Mouse (Mus musculus) embryo, embryonic 11 days (tissue): ENCODE data around the gene Ptrh1.
A peak's percentile ranks its signal among the peaks of the same experiment; 100 is the strongest.

Experiments
- DNase-seq: peaks from one replicate; pipeline ENCODE4 v3.0.0-alpha.2; 2015

Ptrh1 gene

DNA sequence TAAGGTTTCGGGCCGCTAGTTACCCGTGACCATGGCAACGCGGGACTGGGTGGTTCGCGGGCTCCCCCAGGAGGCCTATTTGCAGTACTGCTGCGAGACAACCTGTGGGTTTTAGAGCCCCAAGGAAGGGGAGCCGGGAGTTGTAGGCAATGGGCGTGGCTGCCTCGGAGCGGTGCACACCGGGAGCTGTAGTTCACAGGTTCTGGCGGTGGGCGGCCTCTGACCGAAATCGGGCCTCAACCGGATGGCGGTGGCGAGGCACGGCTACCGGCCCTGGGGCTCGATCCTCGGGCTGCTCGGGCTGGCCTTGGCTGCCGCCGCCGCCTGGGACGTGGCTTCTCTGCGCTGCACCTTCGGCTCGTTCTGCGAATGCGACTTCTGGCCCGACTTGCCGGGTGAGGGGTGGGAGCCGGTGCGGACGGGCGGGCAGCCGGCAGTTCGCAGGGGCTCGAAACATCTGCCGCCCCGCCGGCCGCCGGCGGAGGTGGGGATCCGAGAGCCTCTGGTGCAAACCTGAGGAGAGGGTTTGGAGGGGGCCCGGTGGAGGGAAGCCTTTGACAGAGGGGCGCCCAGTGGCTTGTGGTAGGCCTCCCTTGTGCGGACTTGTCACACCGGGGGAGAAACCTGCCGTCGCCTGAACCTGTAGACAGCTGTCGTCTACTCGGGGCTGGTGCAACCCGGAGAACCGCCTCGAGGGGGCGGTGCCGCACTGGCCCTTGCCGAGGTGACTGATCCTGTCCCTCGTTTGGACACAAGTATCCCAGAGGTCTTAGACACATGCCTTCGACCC, 18.3 kb upstream of the Ptrh1 start, which contains the start of gene Tor2a:
TSS of gene Tor2a (plus strand) at position 179 of the 790 bp plus-strand sequence.
- DNase-seq, result peak; percentile 99

DNA sequence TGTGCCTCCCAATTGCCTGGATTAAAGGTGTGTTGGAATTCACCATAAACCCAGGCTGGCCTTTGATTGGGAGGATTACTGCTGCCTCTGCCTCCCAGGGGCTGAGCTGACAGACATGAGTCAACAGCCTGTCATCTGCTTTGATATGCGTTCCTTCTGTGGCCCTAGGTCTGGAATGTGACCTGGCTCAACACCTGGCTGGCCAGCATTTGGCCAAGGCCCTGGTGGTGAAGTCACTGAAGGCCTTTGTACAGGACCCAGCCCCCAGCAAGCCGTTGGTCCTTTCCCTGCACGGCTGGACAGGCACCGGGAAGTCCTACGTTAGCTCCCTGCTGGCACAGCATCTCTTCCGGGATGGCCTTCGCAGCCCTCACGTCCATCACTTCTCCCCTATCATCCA, 17.1 kb upstream of the Ptrh1 start:
- no peak for DNase-seq

DNA sequence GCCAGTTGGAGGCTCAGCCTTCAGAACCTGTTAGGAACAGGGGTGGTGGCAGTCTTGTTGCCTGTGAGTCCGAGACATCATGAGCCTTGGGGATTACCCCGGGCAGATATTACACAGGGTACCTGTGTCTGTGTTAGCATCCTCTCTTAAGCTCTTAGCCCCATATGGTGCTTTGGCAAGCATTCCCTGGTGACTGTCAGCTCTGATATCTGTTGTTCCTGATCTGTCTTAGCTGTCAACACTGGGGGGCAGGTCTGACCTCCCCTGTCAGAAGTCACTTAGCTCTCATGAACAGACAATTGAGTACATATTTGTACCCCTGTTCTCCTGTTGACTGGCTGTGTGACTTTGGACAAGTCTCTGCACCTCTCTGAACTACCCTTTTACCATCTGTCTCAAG, 16.6 kb upstream of the Ptrh1 start:
- no peak for DNase-seq

DNA sequence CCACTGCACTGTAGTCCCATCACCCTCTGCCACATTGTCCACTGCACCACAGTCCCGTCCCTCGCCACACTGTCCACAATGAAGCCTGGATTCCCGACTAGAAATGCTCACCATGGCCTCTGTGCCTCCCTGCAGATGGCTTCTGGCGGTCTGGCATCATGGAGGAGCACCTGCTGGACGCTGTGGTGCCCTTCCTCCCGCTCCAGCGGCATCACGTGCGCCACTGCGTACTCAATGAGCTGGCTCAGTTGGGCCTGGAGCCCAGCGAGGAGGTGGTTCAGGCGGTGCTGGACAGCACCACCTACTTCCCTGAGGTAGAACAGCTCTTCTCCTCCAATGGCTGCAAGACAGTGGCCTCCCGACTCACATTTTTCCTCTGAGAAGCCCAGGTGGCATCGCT, 14.2 kb upstream of the Ptrh1 start:
- no peak for DNase-seq

DNA sequence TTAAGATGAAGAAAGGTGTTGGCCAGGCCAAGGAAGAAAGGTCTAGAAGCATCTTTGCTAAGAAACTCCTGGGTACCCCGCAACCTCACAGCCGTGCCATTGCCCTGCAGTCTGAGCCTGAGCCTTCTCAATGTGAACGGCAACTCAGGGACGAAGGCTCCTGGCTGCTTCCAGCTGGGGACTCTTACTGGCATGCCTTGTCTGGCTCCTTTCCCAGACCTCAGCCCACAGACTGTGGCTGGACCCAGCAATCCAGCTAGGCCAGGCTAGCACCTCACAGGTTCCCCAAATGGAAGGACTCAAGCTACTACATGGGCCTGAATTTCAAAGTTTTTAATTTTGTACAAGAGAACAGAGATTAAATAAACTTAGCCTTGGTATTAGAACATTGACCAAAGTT, 13.7 kb upstream of the Ptrh1 start:
- DNase-seq, result no peak

DNA sequence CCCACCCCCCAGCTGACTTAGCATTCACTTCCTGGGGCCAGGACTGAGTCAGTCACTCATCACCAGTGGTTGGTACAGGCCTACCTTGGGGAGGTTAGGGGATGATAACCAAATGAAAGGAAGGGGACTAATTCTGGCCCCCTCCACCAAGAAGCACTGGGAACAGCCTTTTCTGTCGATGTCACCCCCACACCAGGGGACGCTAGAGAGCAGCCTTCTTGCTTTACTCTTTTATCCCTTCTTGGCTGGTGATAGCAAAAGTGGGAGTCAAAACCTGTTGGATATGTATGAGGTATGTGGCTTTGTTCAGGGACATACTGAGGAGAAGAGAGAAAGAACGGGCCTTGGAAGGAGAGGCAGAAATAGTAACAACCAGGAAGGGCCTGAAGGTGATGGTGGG, 12.2 kb upstream of the Ptrh1 start:
- no peak for DNase-seq

DNA sequence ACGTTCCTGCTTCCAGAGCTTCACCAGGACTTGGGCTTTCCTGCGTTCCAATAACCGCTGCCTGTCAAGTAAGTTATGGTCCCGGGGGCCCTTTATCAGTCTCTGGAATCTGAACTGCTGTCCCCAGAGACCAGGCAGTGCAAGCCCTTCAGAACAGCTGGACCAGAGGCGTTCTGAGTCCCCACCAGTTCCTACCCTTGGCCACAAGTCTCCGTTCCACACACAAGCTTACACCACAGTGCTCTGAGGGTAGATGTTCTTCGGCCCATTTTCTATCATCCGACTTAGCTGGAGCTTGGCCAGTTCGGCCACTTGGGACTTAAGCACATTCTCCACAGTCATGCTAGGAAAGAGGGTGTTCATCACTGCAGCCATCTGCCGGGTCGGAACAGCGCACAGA, 8.3 kb upstream of the Ptrh1 start:
- no peak for DNase-seq

DNA sequence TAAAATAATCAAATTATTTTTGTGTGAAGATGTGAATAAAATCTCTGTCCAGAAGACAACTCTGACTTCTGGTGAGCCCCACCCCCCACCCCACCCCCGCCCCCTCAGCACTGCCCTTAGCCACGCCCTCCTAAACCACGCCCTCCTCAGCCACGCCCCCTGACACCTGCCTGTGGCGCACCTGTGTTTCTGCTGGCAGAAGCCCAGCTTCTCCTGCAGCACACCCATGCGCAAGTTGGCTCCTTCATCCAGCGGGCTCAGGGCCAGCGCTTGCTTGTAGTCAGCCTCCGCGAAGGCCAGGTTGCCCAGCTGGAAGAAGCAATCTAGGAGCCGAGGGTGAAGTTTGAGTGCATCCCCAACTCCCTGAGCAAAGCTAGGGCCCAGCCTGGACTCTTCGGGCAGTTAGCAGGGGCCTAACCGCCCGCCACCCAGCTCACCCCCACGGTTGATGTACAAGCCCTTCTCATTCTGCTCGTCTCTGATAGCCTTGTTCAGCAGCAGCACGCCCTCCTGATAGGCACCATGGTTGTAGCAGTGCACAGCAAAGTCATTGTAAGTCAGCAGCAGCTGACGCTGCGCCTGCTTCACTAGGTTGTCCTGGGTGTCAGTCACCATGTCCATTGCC, 6.8 kb upstream of the Ptrh1 start:
- DNase-seq, result no peak

DNA sequence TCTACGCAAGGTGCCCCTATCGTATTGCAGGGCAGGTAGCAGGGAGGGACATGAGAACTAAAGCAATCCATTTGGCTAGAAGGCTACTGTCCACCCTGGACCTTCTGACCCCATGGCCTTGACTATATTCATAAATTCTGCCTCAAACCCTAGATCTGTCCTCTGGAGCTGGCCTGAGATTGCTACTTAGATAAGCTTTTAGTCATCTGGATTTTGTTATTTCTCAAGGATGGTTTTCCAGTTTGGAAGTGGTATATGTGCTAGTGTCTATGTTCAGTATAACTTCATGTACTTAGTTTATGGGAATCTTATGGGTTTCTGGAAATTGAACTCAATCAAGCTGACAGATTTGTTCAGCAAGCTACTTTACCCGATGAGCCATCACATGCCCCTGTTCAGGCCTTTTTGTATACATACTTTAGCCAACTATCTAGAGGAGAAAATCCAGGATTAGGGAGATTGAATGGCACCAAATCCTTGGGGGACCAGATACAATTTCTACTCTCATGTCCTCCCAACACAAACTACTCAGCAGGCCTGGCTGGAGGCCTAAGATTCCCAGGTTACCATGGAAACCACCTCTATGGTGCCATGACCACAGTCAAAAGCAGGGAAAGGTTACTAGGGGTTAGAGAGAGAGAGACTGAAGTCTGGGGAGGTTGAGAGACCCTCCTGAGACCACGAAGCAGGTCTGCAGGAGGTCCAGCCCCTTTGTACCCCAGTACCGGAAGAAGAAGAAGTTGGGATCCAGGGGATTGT, 6.1 kb upstream of the Ptrh1 start:
- no peak for DNase-seq

DNA sequence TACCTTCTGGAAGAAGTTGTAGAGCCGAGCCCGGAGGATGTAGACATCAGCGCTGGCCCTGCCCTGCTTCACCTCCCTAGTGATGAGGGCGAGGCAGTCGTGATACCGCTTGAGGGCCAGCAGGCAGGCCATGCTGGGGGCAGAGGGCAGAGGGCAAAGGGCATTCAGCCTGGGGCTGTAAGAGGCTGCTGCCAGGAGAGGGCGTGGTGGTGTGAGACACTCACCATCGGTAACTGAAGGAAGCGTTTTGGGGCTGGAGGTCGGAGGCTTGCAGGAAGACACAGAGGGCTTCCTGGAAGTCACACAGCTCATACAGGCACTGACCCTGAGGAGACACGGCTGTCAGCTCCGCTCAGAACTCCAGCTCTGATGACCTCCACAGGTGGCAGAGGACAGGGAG, 3.7 kb upstream of the Ptrh1 start:
- DNase-seq, result no peak

DNA sequence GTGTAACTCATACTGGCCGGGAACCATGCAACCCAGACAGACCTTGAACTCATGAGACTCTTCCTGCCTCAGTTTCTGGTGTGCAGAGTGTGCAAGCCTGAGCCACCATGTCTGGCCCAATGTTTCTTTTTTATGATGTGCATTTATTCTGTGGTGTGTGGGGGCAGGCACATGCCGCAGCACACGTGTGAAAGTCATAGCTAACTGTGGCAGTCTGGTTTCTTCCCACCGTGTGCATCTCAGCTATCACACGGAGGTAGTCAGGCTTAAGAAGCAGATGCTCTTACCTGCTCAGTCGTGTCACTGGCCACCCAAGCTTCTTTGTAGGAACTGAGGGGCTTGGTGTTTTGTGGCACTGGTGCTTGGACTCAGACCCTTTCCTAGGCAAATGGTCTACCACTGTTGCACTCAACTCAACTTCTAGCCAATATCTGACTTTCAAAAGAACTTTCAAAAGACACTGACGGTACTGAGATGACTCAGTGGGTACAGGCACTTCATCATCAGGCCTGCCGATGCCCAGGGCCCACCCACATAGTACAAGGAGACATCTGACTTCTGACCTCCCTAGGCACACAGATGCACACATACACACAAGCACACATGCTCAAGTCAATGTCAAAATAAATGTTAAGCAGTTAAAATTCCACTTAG, 2.8 kb upstream of the Ptrh1 start:
- DNase-seq, result no peak

DNA sequence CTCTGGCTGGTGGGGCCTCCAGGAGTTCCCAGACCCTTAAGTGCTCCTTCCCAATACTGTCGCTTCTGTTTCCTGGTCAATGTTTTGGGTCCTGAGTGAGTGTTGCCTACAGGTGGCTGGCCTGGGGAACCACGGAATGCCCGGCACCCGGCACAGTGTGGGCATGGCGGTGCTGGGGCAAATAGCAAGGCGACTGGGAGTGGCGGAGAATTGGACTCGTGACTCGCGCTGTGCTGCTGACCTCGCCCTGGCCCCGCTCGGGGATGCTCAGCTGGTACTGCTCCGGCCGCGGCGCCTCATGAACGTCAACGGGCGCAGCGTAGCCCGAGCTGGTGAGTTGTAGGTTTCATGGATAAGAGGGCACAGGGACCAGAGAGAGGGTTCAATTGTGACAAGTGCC, 606 bp downstream of the Ptrh1 start:
- DNase-seq, result no peak

DNA sequence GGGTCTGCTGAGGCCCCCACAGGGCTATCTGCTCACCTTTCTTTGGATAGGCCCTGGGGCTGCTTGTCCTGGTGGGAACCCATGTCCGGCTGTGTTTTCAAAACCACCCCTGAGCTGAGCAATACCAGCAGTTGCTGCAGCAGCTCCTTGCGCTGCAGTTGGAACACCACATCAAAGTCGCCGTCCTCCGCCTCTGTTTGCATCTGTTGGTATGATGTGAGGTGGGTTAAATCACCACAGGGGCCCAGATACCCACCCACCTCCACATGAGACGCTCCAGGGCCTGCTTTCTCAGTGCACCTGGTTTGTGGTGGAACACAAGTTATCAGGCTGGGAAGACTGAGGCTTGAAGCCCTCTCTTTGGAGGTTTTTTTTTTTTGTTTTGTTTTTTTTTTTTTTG, 2.5 kb downstream of the Ptrh1 start:
- DNase-seq, result no peak

DNA sequence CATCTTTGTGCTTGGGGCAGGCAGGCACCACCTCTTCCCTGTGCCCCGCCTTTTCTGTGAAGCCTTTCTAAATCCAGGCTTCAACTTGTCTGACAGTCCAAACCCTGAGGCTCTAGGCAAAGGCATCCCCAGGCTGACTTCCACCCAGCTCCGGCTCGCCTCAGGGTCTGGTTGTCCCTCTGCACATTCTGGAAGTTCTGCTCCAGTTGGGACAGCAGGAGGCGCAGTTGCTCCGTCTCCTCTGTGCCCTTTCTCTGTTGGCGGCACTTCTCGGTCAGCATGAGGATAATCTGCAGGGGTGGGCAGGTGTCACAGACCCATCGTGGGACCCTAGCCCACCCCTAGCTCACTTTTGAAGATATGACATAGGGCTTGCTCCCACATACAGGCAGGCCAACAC, 3.5 kb downstream of the Ptrh1 start:
- DNase-seq, result peak; percentile 69

DNA sequence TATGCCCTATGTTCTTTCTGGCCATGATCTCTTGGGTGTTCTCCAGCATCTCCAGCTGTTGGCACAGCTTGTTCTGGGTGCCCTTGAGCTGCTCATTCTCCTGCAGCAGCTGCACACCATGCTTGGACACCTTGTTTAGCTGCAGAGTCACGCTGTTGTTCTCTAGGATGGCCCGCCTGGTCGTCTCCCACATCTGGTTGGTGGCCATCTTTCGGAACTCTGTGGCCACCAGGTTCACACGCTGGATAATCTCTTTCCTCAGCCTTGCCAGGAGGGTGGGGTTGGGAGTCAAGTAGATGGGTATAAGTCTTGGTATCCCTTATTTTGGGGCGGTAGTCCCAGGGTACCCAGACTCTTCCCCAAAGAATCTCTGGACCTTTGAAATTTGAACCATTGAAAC, 4.1 kb downstream of the Ptrh1 start:
- no peak for DNase-seq

DNA sequence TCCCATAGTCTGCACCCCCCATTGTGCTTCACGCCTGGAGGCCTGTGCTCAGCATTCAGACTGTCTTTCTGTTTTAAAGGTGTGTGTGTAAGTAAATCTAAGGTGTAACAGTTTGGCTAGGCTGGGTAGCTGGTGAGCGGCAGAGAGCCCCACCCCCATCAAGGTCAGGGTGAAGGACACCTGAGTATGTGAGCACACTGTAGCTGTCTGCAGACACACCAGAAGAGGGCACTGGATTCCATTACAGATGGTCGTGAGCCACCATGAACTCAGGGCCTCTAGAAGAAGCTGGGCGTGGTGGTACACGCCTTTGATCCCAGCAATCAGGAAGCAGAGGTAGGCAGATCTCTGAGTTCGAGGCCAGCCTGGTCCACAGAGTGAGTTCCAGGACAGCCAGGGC, 6.1 kb downstream of the Ptrh1 start:
- no peak for DNase-seq

DNA sequence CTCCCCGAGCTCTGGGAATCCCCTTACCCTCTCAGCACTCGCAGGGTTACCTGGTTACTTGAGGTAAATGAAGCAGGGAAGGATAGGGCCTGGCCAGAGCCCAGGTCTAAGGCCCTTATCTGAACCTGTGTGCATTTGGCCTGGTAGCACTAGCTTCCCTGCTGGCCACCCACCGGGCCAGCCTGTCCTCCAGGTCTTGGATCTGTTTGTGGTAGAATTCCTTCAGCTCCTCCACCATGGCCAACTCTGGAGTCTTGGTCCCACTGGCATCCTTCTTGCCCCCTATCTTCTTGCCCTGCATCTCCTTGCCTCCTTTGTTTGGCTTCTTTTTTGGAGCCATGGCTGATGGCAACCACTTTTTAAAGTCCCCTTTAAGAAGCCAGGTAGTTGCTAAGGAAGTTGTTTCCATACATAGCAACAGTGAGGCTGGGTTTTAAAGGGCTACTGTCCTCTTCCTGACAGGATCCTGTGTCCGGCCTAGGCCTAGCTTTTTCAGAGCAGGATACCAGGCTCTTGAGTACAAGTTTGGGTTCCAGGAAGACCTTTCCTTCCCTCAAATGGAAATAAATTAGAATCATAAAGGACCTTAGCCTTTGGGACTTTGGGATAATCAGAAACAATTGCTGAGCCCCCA, 8.6 kb downstream of the Ptrh1 start, which contains the start of gene Cfap157:
TSS of gene Cfap157 (minus strand) at position 381 of the 634 bp plus-strand sequence.
- peak; percentile 11 for DNase-seq

DNA sequence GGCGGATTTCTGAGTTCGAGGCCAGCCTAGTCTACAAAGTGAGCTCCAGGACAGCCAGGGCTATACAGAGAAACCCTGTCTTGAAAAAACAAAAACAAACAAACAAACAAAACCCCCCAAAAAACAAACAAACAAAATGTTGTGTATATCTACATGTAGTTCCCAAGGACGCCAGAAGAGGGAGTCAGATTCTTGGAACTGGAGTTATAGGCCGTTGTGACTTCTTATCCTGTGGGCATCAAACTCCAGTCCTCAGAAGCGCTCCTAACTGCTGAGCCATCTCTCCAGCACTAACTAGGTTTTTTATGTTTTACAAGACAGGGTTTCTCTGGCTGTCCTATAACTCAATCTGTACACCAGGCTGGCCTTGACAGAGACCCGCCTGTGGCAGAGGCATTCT, 11.6 kb downstream of the Ptrh1 start:
- DNase-seq, result no peak

DNA sequence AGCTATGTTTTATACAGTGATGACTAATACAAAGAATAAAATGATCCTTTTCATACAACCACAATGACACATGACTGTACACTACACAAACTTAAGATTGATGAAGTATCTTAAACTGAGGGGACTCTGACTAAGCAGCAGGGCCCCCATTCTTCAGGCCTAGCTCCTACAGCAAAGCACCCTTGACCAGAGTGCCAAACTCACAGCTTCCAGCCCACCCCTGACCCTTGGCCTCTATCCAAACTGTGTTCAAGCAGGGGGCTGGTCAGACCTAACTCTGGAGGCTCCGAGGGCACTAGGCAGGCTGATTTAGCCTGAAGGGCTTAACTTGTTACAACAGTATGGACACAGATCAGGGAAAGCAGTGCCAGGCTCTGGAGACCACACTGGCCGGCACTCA, 13.0 kb downstream of the Ptrh1 start:
- no peak for DNase-seq

DNA sequence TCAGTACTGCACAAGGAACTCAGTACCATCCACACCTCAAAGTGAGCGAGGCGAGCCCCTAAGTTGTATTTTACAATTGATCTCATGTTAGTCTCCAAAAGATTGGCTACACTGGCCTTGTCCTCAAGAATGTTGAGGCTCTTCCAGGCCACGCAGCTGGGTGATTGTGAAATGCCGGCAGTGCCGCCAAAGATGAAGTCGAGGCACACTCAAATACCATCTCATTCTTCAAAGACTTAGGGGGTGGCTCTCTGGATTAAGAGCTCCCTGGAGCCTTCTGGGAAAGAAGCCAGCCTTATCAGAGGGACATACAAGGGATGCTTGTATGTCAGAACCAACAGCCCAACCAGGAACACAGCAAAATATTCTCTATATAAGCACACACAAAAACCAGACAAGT, 15.7 kb downstream of the Ptrh1 start:
- no peak for DNase-seq

DNA sequence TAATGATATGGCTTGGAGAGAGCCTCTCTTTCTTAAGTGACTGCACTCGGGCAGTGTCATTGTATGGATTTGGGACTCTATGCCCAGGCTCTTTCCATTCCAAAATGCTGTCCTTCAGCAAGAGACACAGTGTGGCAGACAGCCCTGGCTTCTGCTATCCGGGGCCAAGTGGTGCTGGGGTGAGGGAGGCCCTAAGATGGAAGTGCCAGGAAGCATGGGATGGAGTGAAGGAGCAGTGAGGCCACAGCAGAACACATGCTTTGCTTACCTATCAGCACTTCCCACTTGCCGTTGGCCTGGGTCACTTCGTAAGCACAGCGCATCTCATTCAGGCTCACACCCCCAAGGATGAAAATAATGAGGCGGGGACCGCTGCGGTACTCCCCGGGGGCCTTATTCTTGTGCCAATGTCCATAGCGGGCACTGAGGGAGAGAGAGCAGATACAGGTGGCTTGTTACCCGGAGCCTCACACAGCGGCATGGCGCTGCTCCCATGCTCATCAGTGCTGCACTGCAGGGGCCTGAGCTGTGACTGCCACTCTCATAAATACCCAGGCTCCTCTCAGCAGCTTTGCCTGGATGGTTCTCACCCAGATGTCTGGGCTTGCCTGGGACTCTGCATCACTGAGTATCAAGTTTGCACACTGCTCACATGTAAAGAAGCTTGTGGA, 20.3 kb downstream of the Ptrh1 start:
- DNase-seq, result no peak

DNA sequence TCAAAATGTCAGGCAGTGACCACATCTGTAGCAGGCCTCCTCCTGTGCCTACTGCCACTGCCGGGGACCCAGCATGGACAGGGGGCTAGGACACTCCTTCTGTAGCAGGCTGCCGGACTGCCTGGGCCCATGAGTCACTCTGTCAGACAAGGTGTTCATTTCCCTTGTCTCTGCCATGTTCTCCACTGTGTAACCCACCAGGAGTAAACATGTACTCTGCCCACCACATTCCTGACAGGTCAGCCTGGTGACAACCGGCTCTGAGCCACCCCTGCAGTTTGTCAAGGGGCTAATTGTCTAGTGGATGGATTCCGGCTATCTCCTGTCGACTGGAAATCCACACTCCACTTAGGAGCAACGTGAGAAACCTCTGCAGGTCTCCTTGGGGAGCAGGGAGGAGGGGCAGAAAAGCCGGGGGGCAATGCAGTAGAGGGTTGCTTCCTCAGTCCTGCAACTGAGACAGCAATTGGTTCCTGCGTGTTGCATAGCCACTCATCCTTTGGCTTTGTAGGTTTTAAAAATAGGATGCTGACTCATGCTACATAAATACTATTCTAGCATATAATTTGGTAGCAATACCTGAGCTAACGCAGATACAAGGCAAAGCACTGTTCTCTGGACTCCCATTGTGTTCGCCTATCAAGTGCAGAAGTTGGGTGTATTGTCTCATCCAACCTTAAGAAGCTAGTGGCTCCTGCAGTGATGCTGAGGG, 22.8 kb downstream of the Ptrh1 start:
- DNase-seq, result no peak
